Mouse (Mus musculus) naive thymus-derived CD4-positive, alpha-beta T cell, adult 2 months (primary cell): ENCODE results near the gene Bmt2.
A peak's percentile ranks its signal among the peaks of the same experiment; 100 is the strongest.

Experiments used
- DNase-seq: peaks from one replicate; pipeline ENCODE4 v3.0.0-alpha.2; 2011; ENCODE audit warnings: low read depth

The Bmt2 gene

DNA sequence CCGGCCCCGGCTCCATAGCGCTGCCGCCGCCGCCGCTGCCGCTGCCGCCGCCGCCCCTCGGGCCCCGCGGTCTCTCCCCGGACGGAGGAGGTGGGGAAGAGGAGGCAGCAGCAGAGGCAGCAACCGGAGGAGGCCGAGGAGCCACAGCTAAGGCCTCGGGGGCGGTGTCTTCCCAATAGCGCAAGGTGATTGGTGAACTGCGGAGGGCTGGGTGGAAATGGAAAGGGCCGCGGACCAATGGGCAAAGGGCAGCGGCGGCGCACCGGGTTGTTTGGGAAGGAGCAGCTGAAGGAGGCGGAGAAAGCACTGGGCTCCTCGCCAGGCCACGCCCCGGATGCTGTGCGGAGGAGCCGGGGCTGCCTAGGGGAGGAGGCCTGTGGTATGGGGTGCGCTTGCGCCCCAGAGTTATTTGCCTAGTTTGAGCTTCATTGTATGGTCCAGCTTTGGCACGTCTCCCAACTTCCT, at the start of gene Bmt2:
TSS of gene Bmt2 (minus strand) at position 149 of the 465 bp plus-strand sequence.
- peak; percentile 99 for DNase-seq

DNA sequence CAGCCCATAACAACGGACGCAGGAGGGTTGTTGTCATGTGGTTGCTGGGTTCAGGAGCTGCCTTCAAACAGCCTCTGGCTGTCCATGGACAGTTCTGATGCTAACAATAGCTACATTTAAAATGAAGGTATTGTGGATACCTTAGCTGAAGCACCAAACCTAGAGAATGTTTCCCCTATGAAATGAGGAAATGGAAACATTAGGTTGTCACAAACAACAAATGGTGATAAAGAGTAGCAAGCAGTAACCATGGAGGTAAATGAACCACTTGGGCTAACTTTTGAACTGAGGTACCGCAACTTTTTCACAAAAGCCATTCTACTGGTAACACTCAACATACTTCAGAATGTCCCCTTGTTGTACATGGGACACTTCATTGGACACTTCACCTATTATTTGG, 44.4 kb upstream of the Bmt2 start:
- no peak for DNase-seq

DNA sequence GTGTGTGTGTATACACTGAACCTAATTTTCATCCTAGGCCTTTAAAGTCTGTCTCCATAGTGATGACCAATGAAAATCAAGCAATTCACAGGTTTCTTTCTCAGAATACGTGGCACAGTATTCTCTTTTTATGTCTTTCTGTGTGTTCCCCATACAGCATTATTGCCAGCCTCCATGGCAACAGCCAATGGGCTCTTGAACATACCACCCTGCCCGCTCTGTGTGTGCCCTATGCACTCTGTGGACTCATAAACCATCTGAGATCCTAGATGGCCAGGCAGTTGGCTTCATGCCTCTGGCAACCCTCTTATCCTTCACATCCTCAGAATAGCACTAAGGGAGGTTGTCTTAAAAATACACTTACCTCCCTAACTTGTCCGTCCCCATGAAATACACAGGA, 37.1 kb upstream of the Bmt2 start:
- no peak for DNase-seq

DNA sequence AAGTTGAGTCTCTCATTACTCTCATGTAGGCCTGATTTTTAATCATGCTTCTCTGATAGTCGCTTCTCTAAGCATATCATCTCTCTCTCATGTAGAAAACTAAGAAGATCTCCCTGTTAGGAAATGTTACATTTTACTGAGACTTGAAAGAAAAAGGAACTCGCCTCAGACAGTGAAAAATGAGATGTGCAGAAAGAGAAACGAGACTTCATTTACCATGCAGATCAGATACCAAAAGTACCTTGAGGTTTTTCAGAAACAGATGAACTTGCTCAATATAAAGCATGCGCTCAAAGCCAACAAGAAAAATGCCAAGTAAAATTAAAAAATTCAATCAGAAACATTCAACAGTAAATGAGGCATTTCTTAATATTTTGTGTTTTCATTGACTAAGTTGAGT, 19.1 kb upstream of the Bmt2 start:
- no peak for DNase-seq

DNA sequence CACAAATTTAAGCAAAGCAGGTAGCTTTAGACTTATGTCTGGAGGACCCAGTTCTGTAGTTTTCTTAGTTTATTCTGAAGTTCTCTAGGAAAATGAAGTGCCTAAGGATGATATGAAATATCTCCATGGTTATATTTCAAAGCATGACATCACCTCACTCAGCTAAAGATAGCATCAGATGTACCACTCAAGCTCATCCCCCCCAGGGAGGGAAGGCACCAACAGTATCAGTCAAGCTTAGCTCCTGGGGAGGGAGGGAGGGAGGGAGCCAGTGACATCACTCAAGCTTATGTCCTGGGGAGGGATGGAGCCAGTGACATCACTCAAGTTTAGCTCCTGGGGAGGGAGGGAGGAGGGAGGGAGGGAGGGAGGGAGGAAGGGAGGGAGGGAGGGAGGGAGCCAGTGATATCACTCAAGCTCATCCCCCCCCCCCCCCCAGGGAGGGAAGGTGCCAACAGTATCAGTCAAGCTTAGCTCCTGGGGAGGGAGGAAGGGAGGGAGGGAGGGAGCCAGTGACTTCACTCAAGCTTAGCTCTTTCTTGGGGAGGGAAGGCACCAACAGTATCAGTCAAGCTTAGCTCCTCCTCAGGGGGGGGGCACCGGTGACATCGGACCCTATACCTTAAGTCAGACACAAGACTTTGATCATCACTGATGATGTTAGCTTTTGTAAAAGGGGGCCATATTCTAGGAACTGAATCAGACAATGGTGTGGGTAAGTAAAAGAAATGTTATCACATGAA, 17.5 kb upstream of the Bmt2 start:
- DNase-seq: no peak

DNA sequence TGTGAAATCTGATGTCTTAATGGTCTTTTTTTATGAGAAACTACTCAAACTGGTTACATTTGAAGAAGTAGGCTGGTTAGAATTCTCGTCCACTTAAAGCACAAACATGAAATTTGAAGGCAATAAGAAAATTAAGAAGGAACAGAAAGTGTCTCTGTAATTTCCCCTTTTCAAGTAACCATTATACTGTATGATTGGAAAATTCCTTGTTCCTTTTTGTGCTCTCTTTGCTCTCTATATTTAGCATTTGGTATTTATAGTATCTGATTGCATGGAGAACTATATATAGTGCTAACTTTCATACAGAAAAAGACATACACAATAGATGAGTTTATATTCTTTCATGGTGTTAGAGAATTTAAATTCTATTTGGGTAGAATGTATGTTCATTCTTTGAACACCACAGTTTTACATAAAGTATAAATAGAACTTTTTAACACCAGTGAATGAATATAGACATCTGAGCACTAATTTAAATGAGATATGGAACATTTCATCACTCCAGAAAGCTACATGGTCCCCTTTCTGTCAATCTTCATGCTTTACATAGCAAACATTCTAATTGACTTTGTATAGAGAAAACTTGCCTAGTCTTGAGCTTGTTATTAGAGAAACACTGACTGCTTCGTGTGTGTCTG, 14.0 kb upstream of the Bmt2 start:
- no peak for DNase-seq

DNA sequence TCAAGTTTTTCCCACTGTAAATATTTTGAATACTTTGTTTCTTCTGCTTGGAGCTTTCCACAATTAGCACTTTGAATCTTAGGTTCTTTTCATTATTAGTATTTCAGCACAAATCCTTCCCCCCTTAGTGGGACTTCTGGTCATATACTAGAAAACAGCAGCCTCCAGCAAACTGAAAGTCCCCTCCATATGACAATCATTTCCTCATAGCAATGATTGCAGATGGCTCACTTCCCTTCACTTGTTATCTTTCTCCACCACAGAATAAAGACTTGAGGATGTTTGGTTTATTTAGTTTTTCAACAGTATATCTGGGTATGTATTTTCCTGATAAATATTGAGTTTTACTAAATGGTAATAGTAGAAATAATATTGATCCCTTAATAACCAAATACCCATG, 12.6 kb upstream of the Bmt2 start:
- DNase-seq: no peak

DNA sequence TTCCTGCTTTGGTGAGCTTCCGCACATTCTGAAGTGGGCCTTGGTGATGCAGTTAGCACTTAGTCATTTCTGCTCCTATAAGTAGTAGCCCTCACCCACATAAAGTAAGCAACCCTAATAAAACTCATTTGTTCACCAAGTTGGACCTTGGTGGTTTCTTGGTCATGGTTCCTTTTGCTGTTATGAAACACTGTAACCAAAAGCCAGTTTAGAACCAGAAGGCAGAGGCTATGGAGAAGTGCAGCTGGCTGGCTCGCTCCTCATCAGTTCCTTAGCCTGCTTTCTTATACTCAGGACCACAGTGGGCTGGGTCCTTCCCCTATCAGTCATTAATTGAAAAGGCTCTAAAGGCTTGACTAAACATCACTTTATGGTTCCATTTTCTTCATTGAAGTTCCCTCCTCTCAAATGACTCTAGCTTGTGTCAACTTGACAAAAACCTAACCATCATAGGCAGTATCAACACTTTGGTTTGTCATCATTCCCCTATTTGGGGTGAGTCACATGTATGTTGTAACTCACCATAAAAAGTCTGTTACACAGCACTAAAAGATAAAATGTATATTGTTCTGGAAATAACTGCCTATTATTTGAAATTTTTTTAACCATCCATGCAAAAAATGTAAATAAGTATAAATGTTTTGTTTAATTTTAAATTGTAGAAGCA, 6.3 kb upstream of the Bmt2 start:
- no peak for DNase-seq

DNA sequence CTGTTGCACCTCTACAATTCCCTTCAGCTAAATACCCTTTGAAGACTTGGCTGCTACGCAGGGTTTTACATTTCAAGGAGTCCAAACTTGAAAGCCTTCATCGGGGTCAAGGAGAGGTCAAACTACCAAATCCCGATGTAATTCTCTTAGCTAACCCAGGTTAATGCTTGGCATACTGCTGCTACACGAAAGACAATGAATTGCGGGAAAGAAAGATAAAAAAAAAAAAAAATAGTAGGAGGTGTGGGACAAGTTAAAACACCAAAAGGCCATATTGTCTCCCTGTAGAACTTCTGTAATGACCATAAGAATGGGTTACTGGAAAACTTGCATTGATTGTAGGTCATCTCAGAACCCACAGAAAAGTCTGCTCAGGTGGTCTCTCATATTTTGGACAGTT, 583 bp upstream of the Bmt2 start:
- DNase-seq: no peak

DNA sequence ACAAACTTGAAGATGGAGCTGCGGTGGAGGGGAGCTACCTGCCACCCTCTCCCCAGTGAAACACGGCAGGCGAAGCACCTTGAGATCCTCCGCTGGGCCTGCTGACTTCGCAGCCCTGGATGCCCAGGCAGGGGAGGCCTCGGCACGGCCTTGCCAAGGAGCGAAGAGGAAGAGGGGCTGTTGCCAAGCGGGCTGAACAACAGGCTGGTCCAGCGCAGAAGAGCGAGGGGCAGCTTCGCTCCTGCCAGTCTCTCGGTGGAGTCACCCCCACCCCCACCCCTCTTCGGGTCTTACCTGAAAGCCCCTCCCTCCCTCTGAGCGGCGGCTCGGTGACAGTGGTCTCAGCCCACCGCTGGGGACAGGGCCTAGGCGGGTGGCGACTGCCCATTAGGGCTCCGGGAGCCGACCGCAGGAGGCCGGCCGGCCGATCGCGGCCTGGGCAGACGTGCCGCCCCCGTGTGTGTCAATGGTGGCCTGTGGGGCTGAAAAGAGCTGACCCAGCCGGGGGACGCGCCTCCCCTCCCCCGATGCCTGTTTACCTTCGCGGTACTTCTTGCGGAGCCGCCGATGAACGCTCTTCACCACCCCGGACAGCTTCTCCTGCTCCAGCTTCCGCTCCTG, 515 bp downstream of the Bmt2 start:
- peak; percentile 59 for DNase-seq

DNA sequence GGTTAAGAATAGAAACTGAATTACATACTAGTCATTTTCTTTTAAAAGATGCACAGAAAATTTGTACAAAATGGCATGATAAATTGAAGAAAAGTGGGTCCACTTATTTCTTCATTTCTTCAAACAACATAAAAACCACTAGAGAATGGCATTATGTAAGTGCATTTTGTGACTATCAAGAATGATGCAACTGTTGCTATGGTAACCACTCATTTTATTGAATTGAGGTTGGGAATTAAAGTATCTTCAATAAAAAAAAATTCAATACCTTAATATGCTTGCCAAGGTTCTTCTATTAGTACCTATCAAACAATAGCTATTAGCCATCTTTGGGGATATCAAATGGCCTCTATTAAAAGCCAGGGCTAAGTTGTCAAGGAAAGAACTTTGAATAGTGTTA, 1.6 kb downstream of the Bmt2 start:
- DNase-seq: no peak

DNA sequence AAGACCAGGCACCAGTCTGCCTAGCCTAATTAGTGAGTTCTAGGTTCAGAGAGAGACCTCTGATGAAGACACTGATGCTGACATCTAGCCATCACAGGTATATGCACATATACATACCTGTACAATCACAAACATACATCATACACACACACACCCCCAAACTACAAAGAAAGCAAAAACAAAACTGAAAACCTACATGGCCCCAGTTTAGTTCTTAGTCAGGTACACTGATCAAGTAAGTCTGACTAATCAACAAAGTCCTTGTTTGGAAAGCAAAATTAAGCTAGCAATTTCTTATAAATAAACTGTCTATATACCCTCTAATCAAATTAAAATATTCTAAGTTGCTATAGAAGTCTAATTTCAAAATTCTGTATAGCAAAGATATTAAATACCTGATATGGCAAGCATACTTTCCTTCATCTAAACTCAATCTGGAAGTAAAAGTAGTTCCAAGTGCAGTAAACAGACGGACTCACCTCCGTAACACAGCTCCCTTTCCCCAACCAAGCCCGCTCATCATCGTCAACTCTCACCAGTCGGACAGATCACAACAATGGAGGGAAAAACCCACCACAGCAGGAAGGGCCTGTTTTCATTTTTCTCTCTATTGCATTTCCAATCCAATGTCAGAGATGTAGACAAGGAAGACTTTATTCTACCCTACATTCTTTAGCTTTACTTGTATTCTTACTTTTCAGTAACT, 3.0 kb downstream of the Bmt2 start:
- no peak for DNase-seq

DNA sequence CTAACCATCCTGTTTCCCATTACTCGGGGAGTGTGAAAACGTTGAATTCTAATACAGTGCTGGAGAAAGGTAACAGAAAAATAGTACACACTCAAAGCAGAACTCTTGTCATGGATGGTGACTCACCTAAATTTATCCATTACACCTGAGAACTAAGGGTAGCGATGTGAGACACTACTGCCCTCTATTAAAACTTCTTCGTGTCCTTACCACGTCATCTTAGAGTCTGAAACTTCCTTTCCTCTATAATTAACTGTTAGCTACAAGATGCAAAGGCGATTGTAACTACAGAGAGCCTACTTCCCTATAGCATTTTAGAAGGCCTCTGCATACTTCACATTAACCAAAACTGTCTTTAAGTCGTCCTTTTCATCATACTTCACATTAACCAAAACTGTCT, 12.1 kb downstream of the Bmt2 start:
- no peak for DNase-seq

DNA sequence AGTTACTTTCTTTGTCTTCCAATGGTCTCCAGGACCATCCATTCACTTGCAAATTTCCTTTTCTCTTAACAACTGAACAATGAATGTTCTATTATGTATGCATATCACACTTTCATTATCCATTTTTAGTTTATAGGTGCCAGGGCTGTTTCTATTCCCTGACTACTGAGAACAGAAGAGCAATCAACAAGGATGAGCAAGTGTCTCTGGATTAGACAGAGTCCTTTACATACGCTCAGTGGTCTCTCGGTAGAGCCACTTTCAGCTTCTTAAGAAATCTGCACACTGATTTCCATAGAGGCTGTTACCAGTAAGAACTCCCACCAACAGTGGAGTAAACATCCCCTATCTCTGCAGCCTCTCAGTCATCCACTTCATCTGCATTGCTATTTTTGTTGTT, 19.8 kb downstream of the Bmt2 start:
- no peak for DNase-seq

DNA sequence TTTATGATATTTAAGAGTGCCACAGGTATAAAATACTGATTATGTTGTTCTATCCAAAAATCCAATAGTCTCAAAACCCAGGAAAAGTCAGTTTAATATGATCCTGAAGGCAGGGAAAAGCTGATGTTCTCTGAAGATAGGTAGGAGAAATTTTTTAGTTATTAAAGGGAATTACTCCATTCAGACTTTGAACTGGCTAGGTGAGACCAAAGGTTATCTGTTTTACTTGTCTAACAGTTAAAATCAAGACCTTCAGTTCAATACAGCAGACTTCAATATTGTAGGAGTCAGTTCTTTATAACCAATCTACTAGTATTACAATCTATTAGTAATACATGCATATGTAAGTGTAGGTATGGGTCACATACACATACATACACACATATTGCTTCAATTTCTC, 23.7 kb downstream of the Bmt2 start:
- no peak for DNase-seq

DNA sequence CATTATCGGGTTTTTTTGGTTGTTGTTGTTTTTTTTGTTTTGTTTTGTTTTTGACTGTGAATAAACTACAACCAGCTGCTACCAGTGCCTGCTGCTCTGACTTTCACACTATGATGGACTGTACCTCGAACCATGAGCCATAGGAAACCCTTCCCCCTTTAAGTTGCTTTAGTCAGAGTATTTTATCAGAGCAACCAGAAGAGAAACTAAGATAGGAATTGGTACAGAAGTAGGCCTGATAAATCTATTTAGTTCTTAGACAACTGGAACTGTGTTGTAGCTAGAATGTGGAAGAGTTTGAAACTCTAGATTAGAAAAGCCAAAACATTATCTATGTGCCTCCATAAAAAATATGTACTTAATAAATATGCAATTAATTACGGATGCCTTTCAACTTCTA, 25.5 kb downstream of the Bmt2 start:
- DNase-seq: no peak

DNA sequence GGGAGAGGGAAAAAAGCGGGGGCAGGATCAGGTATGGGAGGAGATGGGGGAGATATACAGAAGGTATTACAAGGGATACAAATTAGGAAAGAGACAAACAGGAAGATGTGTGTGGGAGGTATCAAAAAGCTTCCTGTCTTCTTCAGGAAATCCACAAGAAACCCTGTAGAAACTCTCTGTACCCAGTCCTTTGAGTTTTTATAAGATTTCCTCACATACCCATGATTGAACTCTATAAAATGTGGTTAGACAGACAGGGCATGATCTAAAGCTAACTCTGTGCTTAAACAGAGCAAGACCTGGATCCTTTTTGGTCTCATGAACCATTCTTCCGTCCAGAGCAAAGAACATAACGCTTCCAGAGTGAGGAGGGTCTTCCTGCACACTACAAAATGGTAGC, 26.9 kb downstream of the Bmt2 start:
- peak; percentile 62 for DNase-seq

DNA sequence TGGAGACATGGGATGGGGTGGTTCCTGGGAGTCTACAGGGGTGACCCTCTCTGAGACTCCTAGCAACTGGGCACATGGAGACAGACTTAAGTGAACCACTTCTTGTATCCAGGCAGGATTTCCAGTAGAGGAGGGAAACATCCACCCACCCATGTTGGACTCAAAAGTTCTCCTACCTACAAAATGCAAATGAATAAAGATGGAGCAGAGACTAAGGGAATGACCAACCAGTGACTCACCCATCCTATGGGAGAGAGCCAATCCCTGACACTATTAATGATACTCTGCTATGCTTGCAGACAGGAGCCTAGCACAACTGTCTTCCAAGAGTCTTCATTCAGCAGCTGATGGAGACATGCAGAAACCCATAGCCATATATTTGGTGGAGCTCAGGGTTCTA, 29.5 kb downstream of the Bmt2 start:
- DNase-seq: no peak

DNA sequence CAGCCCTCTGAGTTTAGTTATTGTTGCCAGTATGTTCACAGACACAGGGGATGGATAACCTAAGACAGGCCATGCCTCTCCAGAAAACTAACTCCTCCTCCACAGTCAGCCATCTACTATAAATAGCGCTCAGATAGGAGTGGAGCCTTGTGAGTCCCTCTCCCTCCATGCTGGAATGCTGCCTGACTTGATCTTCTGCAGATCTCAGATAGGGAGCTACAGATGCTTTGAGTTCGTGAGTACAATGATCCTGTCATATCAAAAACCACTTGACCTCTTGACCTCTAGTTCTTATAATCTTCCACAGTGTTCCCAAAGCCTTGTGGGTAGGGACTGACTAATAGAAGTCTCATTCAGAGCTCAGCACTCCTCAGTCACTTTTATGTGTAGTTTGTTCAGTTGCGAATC, 41.2 kb downstream of the Bmt2 start:
- DNase-seq: no peak

DNA sequence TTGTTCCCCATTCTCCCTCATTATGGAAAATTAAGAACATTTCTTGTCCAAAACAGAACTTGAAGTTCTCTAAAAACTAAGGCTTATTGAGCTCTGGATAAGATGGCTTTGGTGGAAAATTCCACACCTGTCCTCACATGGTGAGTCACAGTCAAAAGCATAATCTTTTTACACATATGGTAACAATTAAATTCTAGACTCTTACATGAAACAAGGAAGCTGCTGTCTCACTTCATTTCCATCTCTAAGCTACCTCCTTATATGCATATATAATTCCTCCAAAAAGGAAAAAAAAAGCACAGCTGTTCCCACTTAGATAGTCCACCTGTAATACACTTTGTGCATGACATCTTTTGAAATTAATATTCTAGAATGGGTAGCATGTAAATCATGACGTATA, 45.2 kb downstream of the Bmt2 start:
- no peak for DNase-seq

DNA sequence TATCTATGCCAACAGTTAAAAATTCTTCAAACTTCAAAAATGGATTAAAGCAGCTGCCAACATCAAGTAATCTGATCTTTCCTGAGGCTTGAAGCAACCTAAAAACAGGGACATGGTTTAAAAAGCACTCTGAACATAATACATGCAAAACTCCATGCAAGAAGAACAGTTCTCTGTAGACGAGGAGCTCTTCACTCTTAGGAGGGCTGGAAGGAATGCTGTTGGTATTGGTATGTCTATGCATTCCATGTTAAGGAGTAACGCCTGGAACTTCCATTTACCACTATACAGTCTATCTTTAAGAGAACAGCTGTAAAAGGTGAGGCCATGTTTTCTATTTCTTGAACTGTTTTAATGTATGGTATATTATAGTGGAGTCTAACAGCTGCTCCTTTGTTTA, 47.2 kb downstream of the Bmt2 start:
- DNase-seq: no peak

DNA sequence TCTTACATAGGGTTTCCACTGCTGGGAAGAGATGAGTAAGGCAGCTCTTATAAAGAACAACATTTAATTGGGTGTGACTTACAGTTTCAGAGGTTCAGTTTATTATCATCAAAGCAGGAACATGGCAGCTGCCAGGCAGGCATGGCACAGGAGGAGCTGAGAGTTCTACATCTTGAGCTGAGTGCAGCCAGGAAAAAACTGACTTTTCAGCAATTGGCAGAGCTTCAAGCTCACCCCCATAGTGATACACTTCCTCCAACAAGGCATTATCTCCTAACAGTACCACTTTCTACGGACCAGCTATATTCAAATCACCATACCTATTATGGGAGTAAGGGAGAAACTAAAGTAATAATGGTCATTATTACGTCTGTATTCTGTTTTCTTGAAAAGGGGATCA, 58.1 kb downstream of the Bmt2 start:
- DNase-seq: no peak
